Mouse (Mus musculus) kidney, adult 2 months (tissue): ENCODE data around the gene Strc. TPM values are rescaled to one million over a fixed set of nuclear protein-coding genes. Genes with fewer than 3 reads are reported as not detected.
"Not testable (repeated sequence)": the region's sequence is repeated elsewhere in the genome, so short reads cannot be mapped to it uniquely, and the experiment has no call there.

Experiments
- DNase-seq: peaks from one replicate; pipeline ENCODE4 v3.0.0; 2021
- H3K27ac ChIP-seq: fragments of 200-500 bp; 2 replicates; pipeline ENCODE4 v1.5.1; 2012; ENCODE audit warnings: low read depth, low read length, control low read depth, inconsistent platforms; ENCODE audit not compliant: insufficient read depth
- H3K27me3 ChIP-seq: fragments of 200-500 bp; replicated peaks from 2 replicates; pipeline ENCODE4 v1.6.1; 2012; ENCODE audit warnings: mild to moderate bottlenecking, moderate library complexity, low read length, inconsistent platforms; ENCODE audit not compliant: control insufficient read depth, insufficient read depth
- H3K36me3 ChIP-seq: fragments of 200-500 bp; 2 replicates; pipeline ENCODE4 v1.6.1; 2012; ENCODE audit warnings: mild to moderate bottlenecking, moderate library complexity, low read length, inconsistent platforms; ENCODE audit not compliant: control insufficient read depth, insufficient read depth
- H3K4me1 ChIP-seq: fragments of 200-500 bp; 2 replicates; pipeline ENCODE4 v1.6.1; 2011; ENCODE audit warnings: low read length; ENCODE audit not compliant: control insufficient read depth, insufficient read depth
- H3K4me3 ChIP-seq: fragments of 200-500 bp; 2 replicates; pipeline ENCODE4 v1.5.1; 2011; ENCODE audit warnings: mild to moderate bottlenecking, low read depth, low read length, control low read depth; ENCODE audit not compliant: insufficient read depth
- CTCF ChIP-seq: fragments of 200-500 bp; conservative IDR thresholded peaks from 2 replicates; pipeline ENCODE4 v1.5.1; 2011; ENCODE audit warnings: low read depth, mild to moderate bottlenecking, control low read depth, low read length, moderate library complexity, mixed read lengths; ENCODE audit not compliant: insufficient read depth, insufficient read length
- POLR2A ChIP-seq: fragments of 200-500 bp; IDR thresholded peaks from one replicate; pipeline ENCODE4 v1.6.1; 2011; ENCODE audit warnings: low read depth, low read length, control low read depth
- WGBS: fragments of 180-500 bp; shearing (Covaris S2); methylation state at CpG from one replicate; pipeline ENCODE4 v1.1.7; 2018; 5-methylcytosine and 5-hydroxymethylcytosine counted together
- polyA plus RNA-seq: library from polyadenylated mRNA; depleted of rRNA; stranded (reverse); fragments of >200 nt; gene quantifications from 2 replicates; pipeline ENCODE4 v1.2.3, GENCODE M21; 2012; rRNA removed

The Strc gene
- polyA plus RNA-seq, result not detected in 2 replicates

GRCm38 (mm10) chr2:121386961-121387575, at the start of gene Strc:
Gene Strc, minus strand, starts transcription at chr2:121387168.
- not testable (repeated sequence) for H3K4me1 ChIP-seq, H3K36me3 ChIP-seq, H3K4me3 ChIP-seq, H3K27me3 ChIP-seq, DNase-seq, H3K27ac ChIP-seq
- WGBS, result 96% methylated on average over 16 of the region's 17 CpGs

- Histone ChIP-seq H3K27me3 (no peaks in the 10 kb centered on the region), H3K4me3 (no peak overlapping the region), H3K27ac (no peak overlapping the region), H3K36me3 (peaks cover 30% of the 10 kb centered on the region), H3K4me1 (peaks cover under 1% of the 10 kb centered on the region; the same call in 1 of the 2 replicates)
- DNase-seq, result no peak
- TF ChIP-seq CTCF (no peak), POLR2A (no peak)
- WGBS, result 100% methylated on average over 1 of the region's 1 CpGs
These were observed 47.9 kb upstream of the Strc start for GRCm38 (mm10) chr2:121434854-121435253.

- Histone ChIP-seq H3K27me3 (no peaks in the 10 kb centered on the region), H3K36me3 (peaks cover 15% of the 10 kb centered on the region), H3K4me3 (no peak overlapping the region), H3K27ac (no peak overlapping the region), H3K4me1 (no peaks in the 10 kb centered on the region; the same call in 1 of the 2 replicates)
- DNase-seq, result no peak
- TF ChIP-seq CTCF (no peak), POLR2A (no peak)
- WGBS, result 93% methylated on average over 2 of the region's 2 CpGs
These were observed 38.9 kb upstream of the Strc start for GRCm38 (mm10) chr2:121425890-121426289.

- no peak overlapping the region for H3K27ac ChIP-seq
- DNase-seq, result no peak
- TF ChIP-seq CTCF (no peak), POLR2A (no peak)
- no peaks in the 10 kb centered on the region; the same call in 1 of the 2 replicates for H3K4me1 ChIP-seq
- WGBS, result 69% methylated on average over 2 of the region's 2 CpGs
- no peaks in the 10 kb centered on the region for H3K27me3 ChIP-seq
- H3K4me3 ChIP-seq, result no peak overlapping the region
- H3K36me3 ChIP-seq, result peaks cover 10% of the 10 kb centered on the region
These were observed 36.2 kb upstream of the Strc start for GRCm38 (mm10) chr2:121423166-121423565.

DNA sequence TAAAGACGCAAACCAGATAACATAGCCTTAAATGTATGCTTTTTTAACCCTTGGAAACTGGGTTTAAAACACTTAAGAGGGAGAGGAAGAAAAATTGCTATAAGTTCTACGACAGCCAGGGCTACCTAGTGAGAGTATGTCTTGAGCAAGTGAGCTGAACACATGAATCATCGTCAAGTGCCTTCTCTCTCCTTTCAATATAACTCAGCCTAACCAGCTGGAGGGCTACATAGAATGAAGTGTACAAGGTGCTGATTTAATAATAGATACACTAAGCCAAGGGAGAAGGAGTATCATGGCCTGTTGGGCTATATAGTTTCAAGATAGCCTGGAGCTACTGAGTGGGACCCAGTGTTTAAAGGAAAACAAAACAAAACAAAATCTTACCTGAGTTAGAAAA, 31.5 kb upstream of the Strc start:
- Histone ChIP-seq H3K4me3 (no peak overlapping the region), H3K4me1 (peaks cover 10% of the 10 kb centered on the region), H3K36me3 (peaks cover 4% of the 10 kb centered on the region), H3K27me3 (no peaks in the 10 kb centered on the region), H3K27ac (no peak overlapping the region)
- no peak for DNase-seq
- no peak for TF ChIP-seq CTCF
- TF ChIP-seq POLR2A, result no peak
- 75% methylated on average over 3 of the region's 3 CpGs for WGBS

GRCm38 (mm10) chr2:121416356-121416755, 29.4 kb upstream of the Strc start:
- peaks cover 16% of the 10 kb centered on the region for H3K4me1 ChIP-seq
- H3K27ac ChIP-seq, result no peak overlapping the region
- no peaks in the 10 kb centered on the region for H3K27me3 ChIP-seq
- H3K36me3 ChIP-seq, result no peaks in the 10 kb centered on the region; the same call in 1 of the 2 replicates
- WGBS, result 71% methylated on average over 6 of the region's 6 CpGs
- no peak for DNase-seq
- H3K4me3 ChIP-seq, result no peak overlapping the region
- no peak for TF ChIP-seq POLR2A

GRCm38 (mm10) chr2:121415591-121415990, 28.6 kb upstream of the Strc start:
- Histone ChIP-seq H3K27me3 (no peaks in the 10 kb centered on the region), H3K4me3 (no peak overlapping the region), H3K27ac (no peak overlapping the region), H3K4me1 (peaks cover 16% of the 10 kb centered on the region), H3K36me3 (no peaks in the 10 kb centered on the region; the same call in 1 of the 2 replicates)
- TF ChIP-seq POLR2A (no peak), CTCF (no peak)
- 66% methylated on average over 3 of the region's 3 CpGs for WGBS
- no peak for DNase-seq

DNA sequence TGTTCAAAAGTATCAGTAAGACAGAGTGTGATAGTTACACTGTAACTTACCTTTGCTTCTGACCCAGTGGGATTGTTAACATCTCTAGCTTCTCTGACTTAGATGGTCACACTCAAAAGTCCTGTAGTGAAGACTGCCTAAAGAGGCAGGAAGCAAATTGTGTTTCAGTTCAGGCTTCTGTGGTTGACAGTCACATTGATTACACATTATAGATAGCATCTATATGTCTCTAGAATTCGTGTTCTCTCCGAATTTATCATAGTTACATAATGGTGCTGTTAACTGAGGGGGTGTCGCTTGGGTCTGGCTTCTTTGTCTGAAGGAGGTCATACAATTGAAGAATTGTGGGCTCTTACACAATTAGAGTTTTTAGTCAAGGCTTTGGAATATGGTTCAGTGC, 28.1 kb upstream of the Strc start:
- H3K27me3 ChIP-seq, result no peaks in the 10 kb centered on the region
- no peak overlapping the region for H3K4me3 ChIP-seq
- TF ChIP-seq CTCF (no peak), POLR2A (no peak)
- WGBS, result 30% methylated on average over 3 of the region's 3 CpGs
- DNase-seq, result no peak
- no peak overlapping the region for H3K27ac ChIP-seq
- peaks cover 16% of the 10 kb centered on the region for H3K4me1 ChIP-seq
- H3K36me3 ChIP-seq, result no peaks in the 10 kb centered on the region; the same call in 1 of the 2 replicates
